Mouse (Mus musculus) intestine, embryonic 14.5 days (tissue): Measurements from ENCODE around the gene Smim7. TPM values are rescaled to one million over a fixed set of nuclear protein-coding genes. Genes with fewer than 3 reads are reported as not detected.

Source experiments
- ATAC-seq: fragments of 200-750 bp; cut with Nextera tagmentation; replicated peaks from 2 replicates; pipeline ENCODE4 v1.8.0; 2017; ENCODE audit warnings: low read depth, moderate number of reproducible peaks, moderate TSS enrichment, moderate library complexity; ENCODE audit not compliant: low FRiP score, low TSS enrichment
- DNase-seq: peaks from one replicate; pipeline ENCODE4 v3.0.0-alpha.2; 2018; ENCODE audit warnings: low spot score
- H3K27ac ChIP-seq: fragments of 300-500 bp; sonication (generic); 2 replicates; pipeline ENCODE4 v1.5.1; 2014; ENCODE audit warnings: low read depth, mild to moderate bottlenecking, control low read depth
- H3K27me3 ChIP-seq: fragments of 300-500 bp; sonication (generic); replicated peaks from 2 replicates; pipeline ENCODE4 v1.6.1; 2014; ENCODE audit warnings: low read length, control low read depth; ENCODE audit not compliant: control insufficient read depth, insufficient read depth
- H3K36me3 ChIP-seq: fragments of 300-500 bp; sonication (generic); 2 replicates; pipeline ENCODE4 v1.6.1; 2014; ENCODE audit warnings: low read length, control low read depth; ENCODE audit not compliant: control insufficient read depth, insufficient read depth
- H3K4me1 ChIP-seq: fragments of 300-500 bp; sonication (generic); replicated peaks from 2 replicates; pipeline ENCODE4 v1.6.1; 2014; ENCODE audit warnings: low read length, control low read depth, mixed read lengths; ENCODE audit not compliant: control insufficient read depth, insufficient read depth
- H3K4me2 ChIP-seq: fragments of 300-500 bp; sonication (generic); 2 replicates; pipeline ENCODE4 v1.6.1; 2014; ENCODE audit warnings: low read length
- H3K4me3 ChIP-seq: fragments of 300-500 bp; sonication (generic); 2 replicates; pipeline ENCODE4 v1.5.1; 2014; ENCODE audit warnings: low read depth, low read length, control low read depth, mixed read lengths
- H3K9ac ChIP-seq: fragments of 300-500 bp; sonication (generic); 2 replicates; pipeline ENCODE4 v1.6.1; 2014; ENCODE audit warnings: mild to moderate bottlenecking, low read length
- H3K9me3 ChIP-seq: fragments of 300-500 bp; sonication (generic); 2 replicates; pipeline ENCODE4 v1.6.1; 2016; ENCODE audit warnings: low read length, control low read depth; ENCODE audit not compliant: control insufficient read depth
- WGBS: fragments of 180-500 bp; shearing (Covaris S2); extraction: QIAGEN DNeasy Blood & Tissue Kit; methylation state at CpG from one replicate; pipeline ENCODE4 v1.1.7; 2014; 5-methylcytosine and 5-hydroxymethylcytosine counted together
- polyA plus RNA-seq: library from polyadenylated mRNA; unstranded; fragments of >200 nt; fragmentation: Nextera tagmentation; extraction: Ambion mirVana; gene quantifications from 2 replicates; pipeline ENCODE4 v1.2.1, GENCODE M21; 2014

Smim7 gene
- polyA plus RNA-seq, 1 experiment from 2014 or later = 129 TPM

GRCm38 (mm10) chr8:72555770-72556169 is 15.1 kb downstream of the Smim7 start:
- Histone ChIP-seq H3K27me3 (no peaks in the 10 kb centered on the region), H3K4me2 (no peak overlapping the region), H3K27ac (no peak overlapping the region), H3K9ac (no peak overlapping the region), H3K4me3 (no peak overlapping the region), H3K4me1 (no peaks in the 10 kb centered on the region), H3K9me3 (no peaks in the 10 kb centered on the region), H3K36me3 (peaks cover 29% of the 10 kb centered on the region)
- ATAC-seq (no peak), DNase-seq (no peak)
- 48% methylated on average over 4 of the region's 4 CpGs for WGBS

GRCm38 (mm10) chr8:72549314-72549892 is 21.5 kb downstream of the Smim7 start:
- WGBS = 6% methylated on average over 5 of the region's 5 CpGs
- H3K9me3 ChIP-seq = no peaks in the 10 kb centered on the region
- H3K36me3 ChIP-seq = peaks cover 25% of the 10 kb centered on the region
- H3K4me3 ChIP-seq = peak overlapping the region; percentile 97
- H3K9ac ChIP-seq = peak overlapping the region; percentile 56
- ATAC-seq = no peak
- DNase-seq = no peak
- peaks cover 20% of the 10 kb centered on the region for H3K4me1 ChIP-seq
- no peaks in the 10 kb centered on the region for H3K27me3 ChIP-seq
- H3K27ac ChIP-seq = peak overlapping the region; percentile 90; the same call in 1 of the 2 replicates
- H3K4me2 ChIP-seq = peak overlapping the region; percentile 80

- under 1% methylated on average over 45 of the region's 45 CpGs for WGBS
- peak overlapping the region; percentile 90 for H3K27ac ChIP-seq
- H3K4me2 ChIP-seq = peak overlapping the region; percentile 80
- peak overlapping the region; percentile 56 for H3K9ac ChIP-seq
- ATAC-seq (no peak), DNase-seq (peak; percentile 73)
- peak overlapping the region; percentile 97 for H3K4me3 ChIP-seq
- peaks cover 27% of the 10 kb centered on the region for H3K36me3 ChIP-seq
- no peaks in the 10 kb centered on the region for H3K27me3 ChIP-seq
- H3K9me3 ChIP-seq = no peaks in the 10 kb centered on the region
- H3K4me1 ChIP-seq = peaks cover 20% of the 10 kb centered on the region
Observed at GRCm38 (mm10) chr8:72548644-72549313, 22.1 kb downstream of the Smim7 start.

DNA sequence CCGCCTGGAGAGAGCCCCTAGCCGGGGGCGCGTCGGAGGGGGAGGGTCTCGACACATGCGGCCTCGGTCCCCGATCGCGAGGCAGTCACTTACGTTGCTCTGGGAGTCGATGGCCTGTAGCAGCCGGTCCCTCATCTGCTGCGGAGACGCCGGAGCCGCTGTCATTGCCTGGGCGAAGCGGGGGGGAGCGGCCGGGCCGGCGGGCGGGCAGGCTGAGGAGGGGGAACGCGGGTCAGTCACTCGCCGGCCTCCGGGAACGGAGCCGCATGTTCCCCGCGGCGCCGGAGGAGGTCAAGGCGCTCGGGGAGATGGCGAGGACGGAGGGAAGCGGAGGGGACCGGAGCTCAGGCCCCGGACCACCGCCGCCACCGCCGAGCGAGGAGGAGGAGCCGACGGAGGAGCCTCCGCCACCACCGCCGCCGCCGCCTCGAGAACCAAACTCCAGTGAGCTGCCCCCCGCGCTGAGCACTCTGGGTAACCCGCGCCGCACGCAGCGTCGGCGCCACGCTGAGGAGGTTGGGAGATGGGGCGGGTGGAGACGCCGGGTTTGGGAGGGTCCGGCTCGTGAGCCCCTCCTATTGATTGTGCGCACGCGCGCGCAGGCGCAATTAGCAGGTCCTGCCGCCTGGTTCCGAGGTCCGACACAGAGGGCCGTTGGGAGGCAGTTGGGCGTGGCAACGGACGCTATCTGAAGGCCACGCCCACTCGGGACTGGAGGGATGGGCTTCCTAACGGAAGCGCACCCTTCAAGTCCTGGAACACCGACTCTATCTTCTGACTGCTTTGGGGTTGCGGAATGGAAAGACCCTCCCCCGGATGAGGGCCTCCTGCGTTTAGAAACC is 22.9 kb downstream of the Smim7 start, which contains the start of gene Med26:
Gene Med26, minus strand, starts transcription at position 469 of the 842 bp plus-strand sequence.
- Histone ChIP-seq H3K4me1 (peaks cover 20% of the 10 kb centered on the region), H3K36me3 (peaks cover 31% of the 10 kb centered on the region), H3K27ac (peak within 1 kb of the TSS; percentile 90), H3K9me3 (no peaks in the 10 kb centered on the region), H3K4me2 (peak within 1 kb of the TSS; percentile 80), H3K4me3 (peak within 1 kb of the TSS; percentile 97), H3K27me3 (no peaks in the 10 kb centered on the region), H3K9ac (peak within 1 kb of the TSS; percentile 96)
- DNase-seq (peak; percentile 92), ATAC-seq (peak; percentile 96)
- WGBS = under 1% methylated on average over 88 of the region's 92 CpGs

DNA sequence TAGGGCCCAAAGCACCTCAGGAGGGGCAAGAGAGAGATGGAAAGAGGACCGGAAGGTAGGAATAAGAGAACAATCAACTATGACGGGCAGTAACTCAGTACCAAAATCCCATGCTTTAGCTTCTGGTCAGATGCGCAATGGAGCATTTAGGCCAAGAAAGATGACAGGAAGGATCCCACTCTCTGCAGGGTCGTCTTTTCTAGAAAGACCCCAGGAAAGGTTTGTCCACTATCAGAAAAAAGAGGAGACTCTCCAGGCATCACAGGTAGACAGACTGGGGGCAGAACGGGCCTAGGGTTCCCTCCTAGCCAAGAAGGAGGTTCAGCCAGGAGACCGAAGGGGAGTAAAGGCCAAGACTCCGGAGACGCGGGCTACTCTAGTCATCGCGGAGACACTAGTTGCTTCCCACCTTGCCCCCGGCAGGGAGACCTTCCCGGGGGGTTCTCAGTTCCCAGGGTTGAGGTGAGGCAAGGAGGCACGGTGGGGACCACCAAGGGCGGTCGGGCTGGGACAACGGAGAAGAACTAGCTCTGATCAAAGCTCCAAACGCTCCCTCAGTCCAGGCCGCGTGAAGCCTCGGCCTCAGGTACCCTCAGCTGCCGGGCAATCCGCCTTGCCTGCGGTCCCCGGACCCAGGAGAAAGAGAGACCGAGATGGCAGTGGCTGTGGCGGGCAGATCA is 23.6 kb downstream of the Smim7 start:
- DNase-seq = peak; percentile 73
- Histone ChIP-seq H3K36me3 (peaks cover 26% of the 10 kb centered on the region), H3K9me3 (no peaks in the 10 kb centered on the region), H3K9ac (peak overlapping the region; percentile 96), H3K4me3 (peak overlapping the region; percentile 97), H3K27me3 (no peaks in the 10 kb centered on the region), H3K4me1 (peaks cover 20% of the 10 kb centered on the region), H3K27ac (peak overlapping the region; percentile 65; the same call in 1 of the 2 replicates), H3K4me2 (peak overlapping the region; percentile 80)
- no peak for ATAC-seq
- 1% methylated on average over 27 of the region's 27 CpGs for WGBS

- Histone ChIP-seq H3K27ac (no peak overlapping the region), H3K36me3 (peaks cover 9% of the 10 kb centered on the region), H3K4me3 (no peak overlapping the region), H3K4me2 (no peak overlapping the region), H3K27me3 (no peaks in the 10 kb centered on the region), H3K9me3 (no peaks in the 10 kb centered on the region), H3K4me1 (no peaks in the 10 kb centered on the region; the same call in 1 of the 2 replicates), H3K9ac (no peak overlapping the region)
- ATAC-seq (no peak), DNase-seq (no peak)
Observed at GRCm38 (mm10) chr8:72539234-72539633, 31.7 kb downstream of the Smim7 start.

- Histone ChIP-seq H3K36me3 (no peaks in the 10 kb centered on the region), H3K4me2 (no peak overlapping the region), H3K4me1 (no peaks in the 10 kb centered on the region), H3K9me3 (no peaks in the 10 kb centered on the region), H3K9ac (no peak overlapping the region), H3K27me3 (no peaks in the 10 kb centered on the region), H3K27ac (no peak overlapping the region), H3K4me3 (no peak overlapping the region)
- WGBS = 90% methylated on average over 3 of the region's 3 CpGs
- DNase-seq (no peak), ATAC-seq (no peak)
Observed at GRCm38 (mm10) chr8:72534888-72535287, 36.0 kb downstream of the Smim7 start.

DNA sequence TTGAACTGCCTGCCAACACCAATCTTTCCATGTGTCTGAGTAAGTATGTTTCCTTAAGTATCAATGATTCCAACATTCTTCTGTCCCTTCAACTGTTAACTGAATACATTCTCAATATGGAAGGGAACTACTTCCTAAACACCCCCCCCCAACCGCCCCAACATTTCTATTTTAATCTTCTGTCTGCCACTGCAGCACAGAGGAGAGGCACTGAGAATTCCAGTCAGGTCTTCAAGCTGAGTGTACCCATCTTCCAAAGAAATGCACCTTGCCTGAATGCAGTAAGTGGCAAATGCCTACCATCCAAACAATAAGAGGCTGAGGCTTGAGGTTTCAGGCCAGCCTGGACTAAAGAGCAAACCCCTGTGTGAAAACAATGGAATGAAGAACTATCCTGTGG is 38.8 kb downstream of the Smim7 start:
- 88% methylated on average over 1 of the region's 1 CpGs for WGBS
- H3K4me1 ChIP-seq = no peaks in the 10 kb centered on the region
- H3K4me2 ChIP-seq = no peak overlapping the region
- no peak overlapping the region for H3K27ac ChIP-seq
- no peaks in the 10 kb centered on the region for H3K27me3 ChIP-seq
- no peak for ATAC-seq
- no peak overlapping the region for H3K4me3 ChIP-seq
- no peak for DNase-seq
- no peaks in the 10 kb centered on the region for H3K9me3 ChIP-seq
- H3K36me3 ChIP-seq = no peaks in the 10 kb centered on the region
- H3K9ac ChIP-seq = no peak overlapping the region
